Mouse (Mus musculus) heart, postnatal 36 days (tissue): ENCODE data around the gene Gm45233. TPM values are rescaled to one million over a fixed set of nuclear protein-coding genes. Genes with fewer than 3 reads are reported as not detected.
A peak's percentile ranks its signal among the peaks of the same experiment; 100 is the strongest.

Experiments used
- DNase-seq, 2 experiments: peaks; one replicate each; pipeline ENCODE4 v3.0.0; 2021 to 2022
- intact Hi-C: fragments of 180-260 bp; cut with DNase I; formaldehyde crosslinking; loops from one replicate; pipeline ENCODE4 v1.15.1; 2025
- microRNA-seq, 2 experiments: library from miRNA; unstranded; fragments of <30 nt; microRNA quantifications; one replicate each; pipeline ENCODE4 v1.2.0; 2021; ENCODE audit warnings: borderline number of aligned reads in 2 of 2
- total RNA-seq, 2 experiments: library from RNA; stranded (reverse); gene quantifications; 2 replicates each; pipeline ENCODE4 v1.2.3; 2021

The Gm45233 gene
- total RNA-seq, 2 experiments from 2014 or later = 0.70 TPM; not detected in 1

DNA sequence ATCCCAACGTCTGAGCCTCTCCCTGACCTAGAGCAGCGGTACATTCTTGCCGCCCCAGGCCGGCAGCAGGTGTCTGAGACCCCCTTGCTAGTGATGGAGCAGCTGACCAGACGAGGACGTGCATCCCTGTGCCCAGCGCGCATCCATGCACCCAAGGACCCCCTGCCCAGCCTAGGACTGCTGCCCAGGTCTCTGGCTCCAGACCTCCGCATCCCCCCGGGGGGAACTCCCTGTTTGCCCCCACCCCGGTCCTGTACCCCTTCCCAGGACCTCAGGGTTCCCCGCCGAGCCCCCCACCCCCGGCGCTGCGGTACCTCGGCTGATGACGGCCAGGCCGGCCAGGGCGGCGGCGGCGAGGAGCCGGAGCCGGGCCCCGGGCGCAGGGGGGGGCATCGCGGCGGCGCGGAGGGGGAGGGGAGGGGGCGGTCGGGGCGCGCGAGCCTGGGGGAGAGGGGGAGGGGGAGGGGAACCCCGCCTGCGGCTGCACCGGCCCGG lies 45.8 kb downstream of the Gm45233 start, which contains the start of gene Iglon5:
TSS of gene Iglon5 (minus strand) at position 445 of the 495 bp plus-strand sequence.
- DNase-seq = no peak
- intact Hi-C loops = no loop called here

GRCm38 (mm10) chr7:43490182-43490584 lies 46.3 kb downstream of the Gm45233 start:
- peak; percentile 10 to 13 for DNase-seq
- intact Hi-C loops = no loop called here

DNA sequence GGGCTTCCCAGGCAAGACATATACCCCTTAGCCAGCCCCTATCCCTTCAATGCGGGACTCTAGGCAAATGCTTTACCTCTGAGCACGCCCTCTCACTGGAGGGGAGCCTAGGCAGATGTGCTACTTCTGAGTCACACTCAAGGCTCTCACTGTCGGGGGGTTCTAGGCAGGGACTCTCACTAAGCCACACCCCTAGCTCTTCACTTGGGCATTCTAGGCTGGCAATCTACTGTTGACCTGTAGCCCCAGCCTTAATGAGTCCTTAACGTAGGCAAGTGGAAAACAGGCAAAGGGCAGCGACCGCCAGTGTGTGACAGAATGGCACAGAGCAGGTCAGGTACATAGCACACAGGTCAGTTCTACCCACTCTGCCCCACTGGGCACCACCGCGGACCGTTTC lies 46.9 kb downstream of the Gm45233 start:
- intact Hi-C loops = no loop called here
- DNase-seq = no peak

- peak in 1 of 2 experiments; percentile 26 for DNase-seq
- intact Hi-C loops = no loop called here
These were observed 51.6 kb downstream of the Gm45233 start for GRCm38 (mm10) chr7:43495343-43496021.

DNA sequence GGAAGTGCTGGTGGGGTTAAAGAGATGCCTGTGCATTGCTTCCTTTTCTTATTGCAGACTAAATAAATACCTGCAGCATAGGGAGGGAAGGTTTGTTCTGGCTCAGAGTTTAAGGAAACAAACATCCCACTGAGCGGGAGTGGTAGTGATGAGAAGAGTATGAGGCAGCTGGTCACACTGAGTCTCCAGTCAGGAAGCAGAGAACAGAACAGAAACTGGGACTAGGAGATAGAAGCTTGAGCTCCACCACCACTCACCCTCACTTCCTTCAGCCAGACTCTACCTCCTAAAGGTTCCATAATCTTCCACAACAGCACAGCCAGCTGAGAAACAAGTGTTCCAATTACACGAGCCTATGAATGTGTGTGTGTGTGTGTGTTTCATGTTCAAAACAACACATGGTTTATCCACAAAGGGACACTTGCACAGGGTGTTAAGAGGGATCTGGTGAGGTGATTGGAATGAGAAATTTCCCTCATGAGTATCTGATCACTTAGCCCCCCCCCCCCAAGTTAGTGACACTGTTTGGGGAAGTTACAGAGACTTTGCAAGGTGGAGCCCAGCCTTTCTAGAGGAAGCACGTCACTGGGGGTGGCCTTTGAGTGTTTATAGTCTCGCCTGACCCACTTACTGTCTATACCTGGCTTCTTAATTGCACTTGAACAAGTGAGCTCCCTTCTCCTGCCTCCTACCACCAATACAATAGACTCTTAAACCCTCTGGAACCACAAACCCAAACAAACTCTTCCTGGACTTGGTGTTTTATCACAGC lies 68.0 kb downstream of the Gm45233 start:
- intact Hi-C loops = no loop called here
- no peak for DNase-seq

DNA sequence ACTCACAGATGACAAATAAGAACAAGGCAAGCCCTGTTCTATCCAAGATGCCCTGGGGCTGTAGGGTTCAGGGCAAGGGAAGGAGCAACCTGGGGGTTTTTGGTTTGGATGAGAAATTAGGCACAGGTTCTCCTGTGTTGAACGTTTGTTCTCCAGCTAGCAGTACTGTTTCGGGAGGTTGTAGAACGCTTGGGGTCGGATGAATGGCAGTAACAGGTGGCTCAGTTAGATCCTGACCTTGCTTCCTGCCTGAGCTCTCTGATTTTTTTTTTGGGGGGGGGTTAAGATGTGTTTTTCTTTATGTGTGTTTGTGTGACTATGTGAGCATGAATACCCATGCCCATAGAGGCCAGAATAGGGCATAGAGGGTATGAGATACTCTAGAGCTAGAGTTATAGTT lies 68.6 kb downstream of the Gm45233 start:
- intact Hi-C loops = no loop called here
- no peak for DNase-seq

Small RNA genes within 50 kb of the gene (microRNA-seq; reads per million reads assigned to microRNA genes)
- 3.4 to 7.2 reads per million in 2 experiments for gene Mir7051

Other genes with a start within 250 kb of the Gm45233 start
- gene Zfp715, start 130.8 kb upstream of the Gm45233 start, total RNA-seq = 10 to 100 TPM; 15.0 to 17.2 TPM
- not detected for gene Siglecf, start 92.8 kb upstream of the Gm45233 start, total RNA-seq
- gene Siglecg, start 35.9 kb upstream of the Gm45233 start, total RNA-seq = under 1 TPM; 0.22 to 0.51 TPM
- not detected for gene Lim2, start 16.5 kb upstream of the Gm45233 start, total RNA-seq
- not detected for gene Nkg7, start 7.1 kb upstream of the Gm45233 start, total RNA-seq
- not detected for gene Cldnd2, start 3.3 kb upstream of the Gm45233 start, total RNA-seq
- gene Etfb, start within 50 bp of the Gm45233 start, total RNA-seq = 1,000 to 10,000 TPM; 1,276 to 1,377 TPM
- gene Vsig10l, start 19.0 kb downstream of the Gm45233 start, total RNA-seq = 1 to 10 TPM; 2.0 to 2.5 TPM
- gene Iglon5, start 45.9 kb downstream of the Gm45233 start, total RNA-seq = under 1 TPM; 0.19 to 0.36 TPM
- gene 4931406B18Rik, start 61.8 kb downstream of the Gm45233 start, total RNA-seq = not detected
- gene Cd33, start 100.3 kb downstream of the Gm45233 start, total RNA-seq = 1 to 10 TPM; 3.8 to 4.4 TPM
- gene Zfp658, start 118.1 kb downstream of the Gm45233 start, total RNA-seq = under 1 TPM; 0.87 to 0.94 TPM
- gene Zfp719, start 135.5 kb downstream of the Gm45233 start, total RNA-seq = 1 to 10 TPM; 4.8 to 5.9 TPM
- not detected for gene Zfp819, start 163.0 kb downstream of the Gm45233 start, total RNA-seq
- gene Ceacam18, start 190.6 kb downstream of the Gm45233 start, total RNA-seq = not detected
- gene Siglece, start 216.0 kb downstream of the Gm45233 start, total RNA-seq = 1 to 10 TPM in 1 of 2 experiments, under 1 TPM in 1; 0.94 to 1.3 TPM
- 1 to 10 TPM; 3.4 to 3.5 TPM for gene Ctu1, start 227.9 kb downstream of the Gm45233 start, total RNA-seq
- under 1 TPM; 0.22 to 0.31 TPM for gene Klk14, start 246.3 kb downstream of the Gm45233 start, total RNA-seq